Mouse (Mus musculus) limb, embryonic 13.5 days (tissue): ENCODE results near the gene Twist2. TPM values are rescaled to one million over a fixed set of nuclear protein-coding genes. Genes with fewer than 3 reads are reported as not detected.

Source experiments
- ATAC-seq: fragments of 200-750 bp; cut with Nextera tagmentation; 2 replicates; pipeline ENCODE4 v1.8.0; 2017; ENCODE audit warnings: low read depth, moderate number of reproducible peaks, moderate TSS enrichment; ENCODE audit not compliant: low FRiP score
- H3K27ac ChIP-seq: fragments of 300-500 bp; sonication (generic); 2 replicates; pipeline ENCODE4 v1.5.1; 2015; ENCODE audit warnings: inconsistent platforms, mild to moderate bottlenecking, moderate library complexity
- H3K27me3 ChIP-seq: fragments of 300-500 bp; sonication (generic); 2 replicates; pipeline ENCODE4 v1.6.1; 2015; ENCODE audit warnings: mild to moderate bottlenecking, inconsistent platforms
- H3K36me3 ChIP-seq: fragments of 300-500 bp; sonication (generic); 2 replicates; pipeline ENCODE4 v1.6.1; 2015; ENCODE audit warnings: inconsistent platforms, mild to moderate bottlenecking, moderate library complexity
- H3K4me1 ChIP-seq: fragments of 300-500 bp; sonication (generic); 2 replicates; pipeline ENCODE4 v1.6.1; 2015; ENCODE audit warnings: inconsistent platforms
- H3K4me2 ChIP-seq: fragments of 300-500 bp; sonication (generic); replicated peaks from 2 replicates; pipeline ENCODE4 v1.6.1; 2015; ENCODE audit warnings: inconsistent platforms, mild to moderate bottlenecking, moderate library complexity
- H3K4me3 ChIP-seq: fragments of 300-500 bp; sonication (generic); 2 replicates; pipeline ENCODE4 v1.5.1; 2015; ENCODE audit warnings: moderate library complexity, mild to moderate bottlenecking, inconsistent platforms
- H3K9ac ChIP-seq: fragments of 300-500 bp; sonication (generic); 2 replicates; pipeline ENCODE4 v1.6.1; 2015; ENCODE audit warnings: mild to moderate bottlenecking, inconsistent platforms
- H3K9me3 ChIP-seq: fragments of 300-500 bp; sonication (generic); 2 replicates; pipeline ENCODE4 v1.6.1; 2016; ENCODE audit warnings: inconsistent platforms
- WGBS: fragments of 180-500 bp; shearing (Covaris S2); methylation state at CpG from one replicate; pipeline ENCODE4 v1.1.7; 2015; 5-methylcytosine and 5-hydroxymethylcytosine counted together
- polyA plus RNA-seq: library from polyadenylated mRNA; unstranded; fragments of >200 nt; fragmentation: Nextera tagmentation; extraction: Ambion mirVana; gene quantifications from 2 replicates; pipeline ENCODE4 v1.2.1, GENCODE M21; 2015

Gene Twist2
- 59.2 and 63.3 TPM in 2 replicates for polyA plus RNA-seq

- H3K4me1 ChIP-seq, result peaks cover 53% of the 10 kb centered on the region
- under 1% methylated on average over 72 of the region's 77 CpGs for WGBS
- peaks cover 39% of the 10 kb centered on the region for H3K27me3 ChIP-seq
- H3K27ac ChIP-seq, result peak within 1 kb of the TSS; percentile 94
- no peaks in the 10 kb centered on the region for H3K9me3 ChIP-seq
- H3K9ac ChIP-seq, result peak within 1 kb of the TSS; percentile 88
- no peaks in the 10 kb centered on the region for H3K36me3 ChIP-seq
- peak within 1 kb of the TSS; percentile 70 for H3K4me3 ChIP-seq
- H3K4me2 ChIP-seq, result peak within 1 kb of the TSS; percentile 94
- peak; percentile 79 for ATAC-seq
These were observed at the start of gene Twist2 for GRCm38 (mm10) chr1:91800967-91801843. Gene Twist2, plus strand, starts transcription at chr1:91801461.

- H3K4me3 ChIP-seq, result no peak overlapping the region
- H3K9ac ChIP-seq, result no peak overlapping the region
- 0 out of 2 replicates have a peak, but pooled peaks cover 5% of the 10 kb centered on the region for H3K27me3 ChIP-seq
- no peaks in the 10 kb centered on the region for H3K36me3 ChIP-seq
- no peak for ATAC-seq
- no peak overlapping the region for H3K27ac ChIP-seq
- no peaks in the 10 kb centered on the region for H3K9me3 ChIP-seq
- no peak overlapping the region for H3K4me2 ChIP-seq
- peaks cover 26% of the 10 kb centered on the region for H3K4me1 ChIP-seq
- 73% methylated on average over 9 of the region's 9 CpGs for WGBS
These were observed 48.3 kb upstream of the Twist2 start for GRCm38 (mm10) chr1:91752931-91753330.

- Histone ChIP-seq H3K4me1 (peaks cover 41% of the 10 kb centered on the region), H3K27me3 (0 out of 2 replicates have a peak, but pooled peaks cover 7% of the 10 kb centered on the region), H3K4me2 (peak overlapping the region; percentile 41), H3K4me3 (no peak overlapping the region), H3K36me3 (no peaks in the 10 kb centered on the region), H3K9ac (no peak overlapping the region), H3K9me3 (no peaks in the 10 kb centered on the region), H3K27ac (0 out of 2 replicates have a peak overlapping the region, but pooled peaks have one; percentile 17)
- peak; percentile 73 for ATAC-seq
- 1% methylated on average over 9 of the region's 9 CpGs for WGBS
These were observed 46.2 kb upstream of the Twist2 start for GRCm38 (mm10) chr1:91755102-91755501.

GRCm38 (mm10) chr1:91757292-91757691 lies 44.0 kb upstream of the Twist2 start:
- Histone ChIP-seq H3K4me3 (peak overlapping the region; percentile 30), H3K9ac (peak overlapping the region; percentile 55), H3K36me3 (no peaks in the 10 kb centered on the region), H3K4me2 (peak overlapping the region; percentile 65), H3K27me3 (0 out of 2 replicates have a peak, but pooled peaks cover 7% of the 10 kb centered on the region), H3K27ac (peak overlapping the region; percentile 76; the same call in 1 of the 2 replicates), H3K9me3 (no peaks in the 10 kb centered on the region), H3K4me1 (peaks cover 60% of the 10 kb centered on the region)
- WGBS, result 11% methylated on average over 16 of the region's 16 CpGs
- ATAC-seq, result no peak

GRCm38 (mm10) chr1:91758143-91758542 lies 43.1 kb upstream of the Twist2 start:
- WGBS, result 59% methylated on average over 2 of the region's 2 CpGs
- Histone ChIP-seq H3K4me2 (no peak overlapping the region), H3K27me3 (0 out of 2 replicates have a peak, but pooled peaks cover 7% of the 10 kb centered on the region), H3K4me3 (no peak overlapping the region), H3K27ac (no peak overlapping the region), H3K36me3 (no peaks in the 10 kb centered on the region), H3K9ac (no peak overlapping the region), H3K4me1 (peaks cover 68% of the 10 kb centered on the region), H3K9me3 (no peaks in the 10 kb centered on the region)
- ATAC-seq, result no peak

- Histone ChIP-seq H3K4me1 (peaks cover 71% of the 10 kb centered on the region), H3K4me2 (peak overlapping the region; percentile 15), H3K27me3 (0 out of 2 replicates have a peak, but pooled peaks cover 7% of the 10 kb centered on the region), H3K27ac (no peak overlapping the region; the same call in 1 of the 2 replicates), H3K36me3 (no peaks in the 10 kb centered on the region), H3K4me3 (no peak overlapping the region), H3K9me3 (no peaks in the 10 kb centered on the region), H3K9ac (0 out of 2 replicates have a peak overlapping the region, but pooled peaks have one; percentile 19)
- 0 out of 2 replicates have a peak, but pooled peaks have one; percentile 15 for ATAC-seq
- 21% methylated on average over 12 of the region's 12 CpGs for WGBS
These were observed 42.4 kb upstream of the Twist2 start for GRCm38 (mm10) chr1:91758600-91759515.

DNA sequence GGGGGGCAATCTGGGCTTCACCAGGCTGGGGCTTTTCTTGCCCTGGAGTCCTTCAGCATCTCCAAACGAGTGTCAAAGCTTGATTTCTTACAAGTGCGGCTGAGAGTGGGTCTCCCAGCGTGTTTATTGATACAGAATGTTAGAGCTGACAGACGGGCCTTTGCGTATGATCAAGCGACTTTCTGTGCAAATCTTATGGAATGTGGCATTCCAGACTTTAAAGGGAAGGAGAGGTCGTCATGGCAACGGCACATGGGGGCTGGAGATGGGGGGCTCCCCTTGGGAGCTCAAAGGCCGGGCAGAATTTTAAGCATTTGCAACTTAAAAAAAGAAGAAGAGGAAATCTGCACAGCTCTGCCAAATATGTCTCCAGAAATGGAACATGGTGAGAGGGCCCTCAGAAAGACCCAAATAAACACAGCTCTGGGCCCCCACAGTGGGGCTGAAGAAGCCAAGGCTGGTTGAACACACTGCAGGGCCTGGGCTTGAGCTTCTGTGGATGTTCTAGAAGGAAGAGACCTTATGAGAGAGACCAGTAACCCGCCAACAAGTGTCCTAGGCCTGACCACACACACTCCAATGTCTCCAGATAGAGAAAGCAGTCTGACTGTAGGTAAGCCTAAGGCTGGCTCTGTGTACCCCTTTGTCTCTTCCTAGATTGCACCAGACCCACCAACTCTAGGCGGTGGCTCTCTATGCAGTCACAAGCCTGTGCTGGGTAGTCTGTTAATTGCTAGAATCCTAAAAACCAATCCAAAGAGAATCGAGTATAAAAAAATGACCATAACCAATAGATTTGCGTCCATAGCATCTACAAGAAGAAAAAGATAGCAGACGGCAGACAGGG lies 40.9 kb upstream of the Twist2 start:
- H3K9ac ChIP-seq, result 0 out of 2 replicates have a peak overlapping the region, but pooled peaks have one; percentile 39
- H3K9me3 ChIP-seq, result no peaks in the 10 kb centered on the region
- no peak for ATAC-seq
- peak overlapping the region; percentile 59 for H3K27ac ChIP-seq
- peaks cover 62% of the 10 kb centered on the region for H3K4me1 ChIP-seq
- 34% methylated on average over 14 of the region's 14 CpGs for WGBS
- H3K4me3 ChIP-seq, result 0 out of 2 replicates have a peak overlapping the region, but pooled peaks have one; percentile 4
- peak overlapping the region; percentile 47 for H3K4me2 ChIP-seq
- no peaks in the 10 kb centered on the region for H3K36me3 ChIP-seq
- 0 out of 2 replicates have a peak, but pooled peaks cover 7% of the 10 kb centered on the region for H3K27me3 ChIP-seq

GRCm38 (mm10) chr1:91762528-91763091 lies 38.7 kb upstream of the Twist2 start:
- H3K4me3 ChIP-seq, result no peak overlapping the region
- H3K9me3 ChIP-seq, result no peaks in the 10 kb centered on the region
- 58% methylated on average over 12 of the region's 12 CpGs for WGBS
- H3K4me2 ChIP-seq, result no peak overlapping the region
- H3K27me3 ChIP-seq, result 0 out of 2 replicates have a peak, but pooled peaks cover 2% of the 10 kb centered on the region
- H3K36me3 ChIP-seq, result no peaks in the 10 kb centered on the region
- no peak overlapping the region for H3K27ac ChIP-seq
- H3K4me1 ChIP-seq, result peaks cover 45% of the 10 kb centered on the region
- H3K9ac ChIP-seq, result no peak overlapping the region
- ATAC-seq, result no peak

DNA sequence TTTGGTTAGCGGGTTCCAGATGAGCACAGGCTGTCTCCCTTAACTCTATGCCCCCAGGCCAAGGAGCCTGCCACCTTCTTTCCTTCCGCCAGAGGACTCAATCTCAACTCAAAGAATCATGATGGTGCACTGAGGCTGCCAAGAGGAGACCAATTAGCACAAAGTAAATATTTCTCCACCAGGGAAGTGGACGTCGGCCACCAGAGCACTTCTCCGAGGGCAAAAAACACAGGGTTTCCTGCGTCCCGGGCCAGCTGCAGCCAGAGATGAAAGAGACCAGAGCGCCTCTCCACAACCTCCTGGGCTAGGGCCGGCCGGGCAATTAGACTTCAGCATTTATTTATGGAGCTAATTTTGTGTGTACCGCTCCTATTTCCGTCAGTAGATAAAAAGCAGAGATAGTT lies 31.0 kb upstream of the Twist2 start:
- Histone ChIP-seq H3K9me3 (no peaks in the 10 kb centered on the region), H3K27me3 (peaks cover 8% of the 10 kb centered on the region), H3K9ac (no peak overlapping the region; the same call in 1 of the 2 replicates), H3K36me3 (no peaks in the 10 kb centered on the region), H3K4me2 (peak overlapping the region; percentile 54), H3K4me1 (peaks cover 19% of the 10 kb centered on the region), H3K4me3 (peak overlapping the region; percentile 12; the same call in 1 of the 2 replicates), H3K27ac (peak overlapping the region; percentile 39; the same call in 1 of the 2 replicates)
- peak; percentile 21; the same call in 1 of the 2 replicates for ATAC-seq
- 3% methylated on average over 12 of the region's 12 CpGs for WGBS

GRCm38 (mm10) chr1:91770676-91771075 lies 30.6 kb upstream of the Twist2 start:
- ATAC-seq, result peak; percentile 42; the same call in 1 of the 2 replicates
- Histone ChIP-seq H3K36me3 (no peaks in the 10 kb centered on the region), H3K27me3 (peaks cover 8% of the 10 kb centered on the region), H3K4me1 (peaks cover 19% of the 10 kb centered on the region), H3K4me2 (peak overlapping the region; percentile 54), H3K9ac (peak overlapping the region; percentile 13; the same call in 1 of the 2 replicates), H3K4me3 (peak overlapping the region; percentile 12; the same call in 1 of the 2 replicates), H3K27ac (peak overlapping the region; percentile 39; the same call in 1 of the 2 replicates), H3K9me3 (no peaks in the 10 kb centered on the region)
- 3% methylated on average over 10 of the region's 10 CpGs for WGBS
